9 mouse cellular contexts compared by ENCODE assay signal in genomic region chr10:27616641-27617415, GRCm38 (mm10). TPM values are rescaled to one million over a fixed set of nuclear protein-coding genes. Genes with fewer than 3 reads are reported as not detected.
DNase-seq lines count a peak whose midpoint lies in the region; ATAC-seq and TF ChIP-seq lines count a peak whose summit lies in the region.
"Had no signal": no experiment of that assay in that cellular context is flagged by ENCODE, and none has a peak within 500 bp of the region (broad histone marks: within the 10 kb centered on the region; RNA-seq: fewer than 3 reads in every experiment).

No protein-coding gene starts in this region.

- WGBS in spleen, adult 2 months, result 28% methylated on average over 18 of the region's 18 CpGs
- WGBS in forebrain, embryonic 14.5 days, result 13% methylated on average over 18 of the region's 18 CpGs
- 5% methylated on average over 18 of the region's 18 CpGs for WGBS in limb, embryonic 10.5 days
- 12% methylated on average over 18 of the region's 18 CpGs for WGBS in midbrain, embryonic 14.5 days

- no peaks in the 10 kb centered on the region for H3K27me3 ChIP-seq in spleen, adult 2 months (ENCODE audit: control insufficient read depth, insufficient read depth, low read length)
- no peaks in the 10 kb centered on the region for H3K27me3 ChIP-seq in forebrain, embryonic 14.5 days (replicated peaks; ENCODE audit: control insufficient read depth, insufficient read depth, low read length)
- H3K27me3 ChIP-seq in limb, embryonic 10.5 days (ENCODE audit: low read depth, poor library complexity, severe bottlenecking), result no peaks in the 10 kb centered on the region
- no peaks in the 10 kb centered on the region for H3K27me3 ChIP-seq in midbrain, embryonic 14.5 days (ENCODE audit: control insufficient read depth, insufficient read depth, low read length)
- H3K27me3 ChIP-seq: megakaryocyte, embryonic 14.5 days had no signal

- peak in 1 of 2 experiments; percentile 2 for DNase-seq in spleen, adult 2 months (ENCODE audit: low read depth in 1 of 2, low spot score in 2 of 2)
- DNase-seq in spleen, postnatal 14 days (ENCODE audit: low spot score in 2 of 2), result no peak
- peak; percentile 27 for DNase-seq in forebrain, embryonic 14.5 days (ENCODE audit: low spot score)
- DNase-seq in heart, postnatal 36 days, result peak; percentile 65 to 75
- peak; percentile 70 for DNase-seq in limb, embryonic 10.5 days (ENCODE audit: low spot score)
- DNase-seq in midbrain, embryonic 14.5 days, result peak; percentile 34
- DNase-seq in urinary bladder, postnatal 36 days (ENCODE audit: low spot score in 2 of 2), result peak; percentile 13 to 36
- no peak for DNase-seq in natural killer cell, adult 2 months (ENCODE audit: low spot score in 2 of 2)

- H3K4me3 ChIP-seq in spleen, adult 2 months (ENCODE audit: extremely low read depth, insufficient read depth, insufficient read length), result peak overlapping the region; percentile 6; the same call in 1 of the 2 replicates
- peak overlapping the region; percentile 14; the same call in 1 of the 2 replicates for H3K4me3 ChIP-seq in forebrain, embryonic 14.5 days (ENCODE audit: low read depth, low read length)
- H3K4me3 ChIP-seq in limb, embryonic 10.5 days, result peak overlapping the region; percentile 55
- peak overlapping the region; percentile 20 for H3K4me3 ChIP-seq in midbrain, embryonic 14.5 days (replicated peaks; ENCODE audit: low read depth, low read length)
- H3K4me3 ChIP-seq: megakaryocyte, embryonic 14.5 days had no signal

- H3K27ac ChIP-seq in spleen, adult 2 months (ENCODE audit: insufficient read depth, low read length), result no peak overlapping the region
- H3K27ac ChIP-seq in forebrain, embryonic 14.5 days (ENCODE audit: low read depth, low read length), result no peak overlapping the region
- H3K27ac ChIP-seq in limb, embryonic 10.5 days, result peak overlapping the region; percentile 90
- H3K27ac ChIP-seq in midbrain, embryonic 14.5 days (replicated peaks; ENCODE audit: low read depth, low read length), result no peak overlapping the region

- H3K36me3 ChIP-seq in spleen, adult 2 months (ENCODE audit: control insufficient read depth, insufficient read depth, low read length), result no peaks in the 10 kb centered on the region
- H3K36me3 ChIP-seq in forebrain, embryonic 14.5 days (ENCODE audit: control insufficient read depth, insufficient read depth, low read length), result no peaks in the 10 kb centered on the region
- H3K36me3 ChIP-seq in limb, embryonic 10.5 days, result no peaks in the 10 kb centered on the region
- H3K36me3 ChIP-seq in midbrain, embryonic 14.5 days (ENCODE audit: control insufficient read depth, insufficient read depth, low read length), result no peaks in the 10 kb centered on the region

- H3K4me2 ChIP-seq in forebrain, embryonic 14.5 days (ENCODE audit: low read length), result peak overlapping the region; percentile 47
- peak overlapping the region; percentile 55 for H3K4me2 ChIP-seq in midbrain, embryonic 14.5 days (ENCODE audit: low read length)

- TF ChIP-seq POLR2A in spleen, adult 2 months (IDR thresholded peaks at IDR 0.05; ENCODE audit: low read depth, low read length), result no peak

- H3K9ac ChIP-seq in forebrain, embryonic 14.5 days (ENCODE audit: low read length), result peak overlapping the region; percentile 32; the same call in 1 of the 2 replicates
- H3K9ac ChIP-seq in midbrain, embryonic 14.5 days (replicated peaks; ENCODE audit: low read length), result no peak overlapping the region; the same call in 1 of the 2 replicates

- H3K9me3 ChIP-seq in forebrain, embryonic 14.5 days (replicated peaks; ENCODE audit: control insufficient read depth, low read length), result no peaks in the 10 kb centered on the region
- H3K9me3 ChIP-seq in limb, embryonic 10.5 days (replicated peaks), result no peaks in the 10 kb centered on the region
- H3K9me3 ChIP-seq in midbrain, embryonic 14.5 days (ENCODE audit: control insufficient read depth, low read length), result no peaks in the 10 kb centered on the region

- intact Hi-C loops in heart, postnatal 36 days (cut with DNase I), result no loop called here

- no peak for TF ChIP-seq CTCF in spleen, adult 2 months (IDR thresholded peaks at IDR 0.05; ENCODE audit: extremely low read depth, insufficient read depth, insufficient read length, insufficient replicate concordance)

- no peaks in the 10 kb centered on the region for H3K4me1 ChIP-seq in spleen, adult 2 months (ENCODE audit: control insufficient read depth, insufficient read depth, insufficient read length)
- H3K4me1 ChIP-seq in forebrain, embryonic 14.5 days (ENCODE audit: control insufficient read depth, insufficient read depth, low read length), result no peaks in the 10 kb centered on the region
- H3K4me1 ChIP-seq in limb, embryonic 10.5 days, result peaks cover 13% of the 10 kb centered on the region
- peaks cover 6% of the 10 kb centered on the region; the same call in 1 of the 2 replicates for H3K4me1 ChIP-seq in midbrain, embryonic 14.5 days (ENCODE audit: control insufficient read depth, insufficient read depth, low read length)
- H3K4me1 ChIP-seq: megakaryocyte, embryonic 14.5 days had no signal

- peak; percentile 48 for ATAC-seq in forebrain, embryonic 14.5 days
- ATAC-seq in midbrain, embryonic 14.5 days (ENCODE audit: low FRiP score, low TSS enrichment), result peak; percentile 51

RNA-seq across cellular contexts. Expression of gene Lama2, which starts 2.7 kb away (rescaled TPM):
- polyA plus RNA-seq in spleen, adult 2 months (2012; rRNA removed), result 1.9 and 2.7 TPM in 2 replicates
- 4.1 and 6.7 TPM in 2 replicates for polyA plus RNA-seq in forebrain, embryonic 14.5 days (2014; fragmentation: Nextera tagmentation; extraction: Ambion mirVana)
- 100 to 1,000 TPM; 138 to 149 TPM for total RNA-seq in heart, postnatal 36 days (2021)
- 6.3 and 9.2 TPM in 2 replicates for polyA plus RNA-seq in limb, embryonic 10.5 days (2016; fragmentation: Nextera tagmentation; extraction: Ambion mirVana)
- polyA plus RNA-seq in midbrain, embryonic 14.5 days (2014; fragmentation: Nextera tagmentation; extraction: Ambion mirVana), result 0.96 and 6.6 TPM in 2 replicates

Comparison
In these comparisons a context has a peak if more than half of its experiments do, and no peak if none do; other contexts are left out.
1. DNase-seq: peak in forebrain, embryonic 14.5 days (single experiment), heart, postnatal 36 days (2 of 2), limb, embryonic 10.5 days (single experiment), midbrain, embryonic 14.5 days (single experiment) and urinary bladder, postnatal 36 days (2 of 2); none in spleen, postnatal 14 days (0 of 2) and natural killer cell, adult 2 months (0 of 2).
2. Peak in every context shown above with its lines, with median percentiles within 50 percentile points of each other: H3K4me3 ChIP-seq.